Mouse (Mus musculus) megakaryocyte, adult 5-6 weeks (primary cell): ENCODE results near the gene Gm45021. TPM values are rescaled to one million over a fixed set of nuclear protein-coding genes. Genes with fewer than 3 reads are reported as not detected.
A peak's percentile ranks its signal among the peaks of the same experiment; 100 is the strongest.

ENCODE experiments used
- ATAC-seq: 2 replicates; pipeline ENCODE4 v1.8.0; 2016; ENCODE audit warnings: mild to moderate bottlenecking, inconsistent platforms; ENCODE audit not compliant: poor library complexity, severe bottlenecking
- total RNA-seq, 2 experiments: library from RNA; stranded (forward) in 1 of 2; stranded (reverse) in 1 of 2; fragments of 153-499, 151-499 nt in 1 of 2; fragments of 221-1000, 200-1000 nt in 1 of 2; gene quantifications; 2 replicates each; pipeline versions ENCODE4 v1.2.3 to v1.2.4; 2015 to 2017

Gene Gm45021
- total RNA-seq, 2 experiments from 2014 or later, result not detected

DNA sequence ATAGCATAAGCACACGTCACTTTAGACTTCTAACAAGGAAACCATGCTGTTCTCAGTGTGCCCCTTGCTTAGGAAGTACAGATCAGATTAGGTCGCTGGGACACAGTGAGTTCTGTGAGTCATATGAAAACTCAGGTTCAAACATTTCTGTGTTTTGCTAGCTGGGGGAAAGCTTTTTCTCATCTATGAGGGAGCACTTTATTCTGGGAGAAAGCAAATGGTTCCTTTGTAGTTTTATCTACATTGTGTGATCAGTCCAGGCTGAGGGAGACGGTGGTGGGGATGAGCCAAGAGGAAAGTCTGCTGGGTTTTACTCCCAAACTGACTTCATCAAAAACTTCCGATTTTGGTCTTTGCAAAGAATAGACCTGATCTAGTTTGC lies 56.9 kb downstream of the Gm45021 start:
- ATAC-seq, result no peak

DNA sequence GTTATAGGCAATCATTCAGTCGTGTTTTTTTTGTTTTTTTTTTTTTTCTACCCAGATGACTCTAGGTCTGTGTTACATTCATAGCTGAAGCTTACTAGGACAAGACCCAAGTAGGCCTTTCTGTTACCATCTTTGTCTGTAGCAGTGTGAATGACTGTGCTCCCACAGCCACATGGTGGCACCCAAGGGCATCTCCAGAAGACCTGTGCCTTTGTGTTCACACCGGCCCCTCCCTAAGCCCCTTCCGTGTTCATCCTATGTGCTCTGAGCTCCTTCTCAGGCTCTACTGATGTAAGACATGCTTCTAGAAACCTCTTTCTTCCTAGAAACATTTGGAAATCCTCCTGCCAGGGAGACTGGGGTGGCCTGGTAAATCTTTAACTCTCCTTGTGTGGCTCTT lies 57.6 kb downstream of the Gm45021 start, which contains the start of gene Gimap8:
TSS of gene Gimap8 (plus strand) at position 240 of the 400 bp plus-strand sequence.
- peak; percentile 74 for ATAC-seq

DNA sequence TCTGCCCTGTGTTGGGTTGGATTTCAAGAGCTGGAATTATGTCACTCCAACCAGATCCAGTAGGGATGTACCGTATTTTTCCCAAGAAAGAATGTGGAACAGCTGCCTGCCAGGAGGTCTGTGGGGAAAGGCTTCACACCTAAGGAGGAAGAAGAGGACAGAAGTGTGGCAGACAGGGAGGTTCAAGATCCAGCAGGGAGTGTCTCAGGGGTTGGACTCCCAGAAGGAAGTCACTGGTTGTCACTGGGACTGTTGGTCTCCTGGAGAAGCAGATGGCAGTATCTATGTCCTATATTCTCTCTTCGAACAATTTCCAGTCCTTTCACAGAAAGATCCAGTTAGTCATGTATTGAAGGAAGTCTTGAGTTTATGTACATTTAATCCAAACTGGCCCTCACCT lies 58.2 kb downstream of the Gm45021 start:
- no peak for ATAC-seq

DNA sequence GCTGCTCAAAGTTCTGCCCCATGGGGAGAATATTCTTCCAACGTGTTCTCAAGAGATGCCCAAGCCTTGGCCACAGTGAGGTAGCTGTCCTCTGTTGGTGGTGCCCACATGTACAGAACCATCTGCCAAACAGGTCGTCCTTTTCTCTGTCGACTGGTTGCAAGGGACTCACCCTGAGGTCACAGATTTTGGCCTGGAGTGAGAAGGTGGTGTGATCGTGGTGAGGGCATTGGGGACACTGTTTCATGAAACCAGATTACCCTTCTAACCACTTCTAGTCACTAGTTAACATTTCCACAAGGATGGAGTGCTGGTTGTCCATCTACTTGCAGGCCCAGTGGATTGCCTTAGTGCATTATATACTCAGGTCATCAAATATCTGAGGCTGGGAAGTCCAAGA lies 59.4 kb downstream of the Gm45021 start:
- no peak for ATAC-seq

DNA sequence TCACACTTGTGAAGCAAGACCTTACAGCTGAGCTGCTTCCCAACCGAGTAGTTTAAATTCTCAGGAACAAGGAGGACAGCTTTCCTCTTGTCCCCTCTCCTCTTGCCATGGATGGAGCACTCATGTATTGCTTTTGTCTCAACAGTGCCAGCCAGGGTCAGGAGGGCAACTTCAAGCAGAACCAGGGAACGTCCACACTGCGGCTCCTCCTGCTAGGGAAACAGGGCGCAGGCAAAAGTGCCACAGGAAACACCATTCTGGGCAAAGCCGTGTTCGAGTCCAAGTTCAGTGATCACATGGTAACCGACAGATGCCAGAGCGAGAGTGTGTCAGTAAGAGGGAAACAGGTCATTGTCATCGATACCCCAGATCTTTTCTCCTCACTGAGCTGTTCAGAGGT lies 60.6 kb downstream of the Gm45021 start:
- ATAC-seq, result no peak

DNA sequence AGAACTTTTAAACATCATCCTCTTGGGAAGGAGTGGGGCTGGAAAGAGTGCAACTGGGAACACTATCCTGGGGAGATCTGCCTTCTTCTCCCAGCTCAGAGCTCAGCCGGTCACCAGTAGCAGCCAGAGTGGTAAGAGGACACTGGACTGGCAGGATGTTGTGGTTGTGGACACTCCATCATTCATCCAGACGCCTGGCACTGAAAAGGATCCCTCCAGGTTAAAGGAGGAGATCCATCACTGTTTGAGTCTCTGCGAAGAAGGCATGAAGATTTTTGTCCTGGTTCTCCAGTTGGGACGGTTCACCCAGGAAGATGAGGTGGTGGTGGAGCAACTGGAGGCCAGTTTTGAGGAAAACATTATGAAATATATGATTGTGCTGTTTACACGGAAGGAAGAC lies 69.3 kb downstream of the Gm45021 start:
- no peak for ATAC-seq

Other genes with a start within 250 kb of the Gm45021 start
- 0.67 and 1.1 TPM in 2 replicates for gene Krba1, start 194.0 kb upstream of the Gm45021 start, total RNA-seq (2015)
- gene Krba1, start 194.0 kb upstream of the Gm45021 start, total RNA-seq (2017), result 1.2 and 1.9 TPM in 2 replicates
- 23.7 and 28.7 TPM in 2 replicates for gene Zfp467, start 143.8 kb upstream of the Gm45021 start, total RNA-seq (2015)
- gene Zfp467, start 143.8 kb upstream of the Gm45021 start, total RNA-seq (2017), result 7.4 and 9.0 TPM in 2 replicates
- gene Sspo, start 141.4 kb upstream of the Gm45021 start, total RNA-seq (2015), result 0.02 TPM in 1 of 2 replicates, not detected in the other
- not detected in 2 replicates for gene Sspo, start 141.4 kb upstream of the Gm45021 start, total RNA-seq (2017)
- gene Atp6v0e2, start 52.0 kb upstream of the Gm45021 start, total RNA-seq (2015), result not detected in 2 replicates
- gene Atp6v0e2, start 52.0 kb upstream of the Gm45021 start, total RNA-seq (2017), result 0.48 TPM in 1 of 2 replicates, not detected in the other
- gene Lrrc61, start 34.8 kb upstream of the Gm45021 start, total RNA-seq (2015), result 13.4 and 14.3 TPM in 2 replicates
- 9.7 and 11.3 TPM in 2 replicates for gene Lrrc61, start 34.8 kb upstream of the Gm45021 start, total RNA-seq (2017)
- 0.74 TPM in 1 of 2 replicates, not detected in the other for gene Rarres2, start 16.8 kb upstream of the Gm45021 start, total RNA-seq (2015)
- 0.15 and 0.94 TPM in 2 replicates for gene Rarres2, start 16.8 kb upstream of the Gm45021 start, total RNA-seq (2017)
- 1.8 and 2.7 TPM in 2 replicates for gene Repin1, start 4.3 kb downstream of the Gm45021 start, total RNA-seq (2015)
- 4.0 and 4.3 TPM in 2 replicates for gene Repin1, start 4.3 kb downstream of the Gm45021 start, total RNA-seq (2017)
- gene Gm44965, start 4.3 kb downstream of the Gm45021 start, total RNA-seq (2015), result not detected in 2 replicates
- not detected in 2 replicates for gene Gm44965, start 4.3 kb downstream of the Gm45021 start, total RNA-seq (2017)
- 0.45 and 0.82 TPM in 2 replicates for gene Zfp775, start 12.5 kb downstream of the Gm45021 start, total RNA-seq (2015)
- 1.8 and 6.3 TPM in 2 replicates for gene Zfp775, start 12.5 kb downstream of the Gm45021 start, total RNA-seq (2017)
- not detected in 2 replicates for gene AI854703, start 37.2 kb downstream of the Gm45021 start, total RNA-seq (2015)
- gene AI854703, start 37.2 kb downstream of the Gm45021 start, total RNA-seq (2017), result not detected in 2 replicates
- 2.8 and 2.9 TPM in 2 replicates for gene Gimap8, start 57.6 kb downstream of the Gm45021 start, total RNA-seq (2015)
- 4.9 and 8.0 TPM in 2 replicates for gene Gimap8, start 57.6 kb downstream of the Gm45021 start, total RNA-seq (2017)
- gene Gimap9, start 86.5 kb downstream of the Gm45021 start, total RNA-seq (2015), result 5.0 and 11.2 TPM in 2 replicates
- 8.9 and 10.4 TPM in 2 replicates for gene Gimap9, start 86.5 kb downstream of the Gm45021 start, total RNA-seq (2017)
- gene Gimap4, start 94.9 kb downstream of the Gm45021 start, total RNA-seq (2015), result 24.2 and 24.8 TPM in 2 replicates
- gene Gimap4, start 94.9 kb downstream of the Gm45021 start, total RNA-seq (2017), result 46.0 and 76.0 TPM in 2 replicates
- gene Gimap6, start 118.6 kb downstream of the Gm45021 start, total RNA-seq (2015), result 6.2 and 10.6 TPM in 2 replicates
- 15.7 and 23.1 TPM in 2 replicates for gene Gimap6, start 118.6 kb downstream of the Gm45021 start, total RNA-seq (2017)
- gene Gm28053, start 129.0 kb downstream of the Gm45021 start, total RNA-seq (2015), result 0.68 TPM in 1 of 2 replicates, not detected in the other
- gene Gm28053, start 129.0 kb downstream of the Gm45021 start, total RNA-seq (2017), result 7.3 and 16.2 TPM in 2 replicates
- gene Gimap7, start 129.0 kb downstream of the Gm45021 start, total RNA-seq (2015), result 1.5 and 3.5 TPM in 2 replicates
- 3.9 TPM in 2 replicates for gene Gimap7, start 129.0 kb downstream of the Gm45021 start, total RNA-seq (2017)
- 5.0 and 5.8 TPM in 2 replicates for gene Gimap1, start 149.4 kb downstream of the Gm45021 start, total RNA-seq (2015)
- gene Gimap1, start 149.4 kb downstream of the Gm45021 start, total RNA-seq (2017), result 5.3 and 14.2 TPM in 2 replicates
- 4.7 and 5.7 TPM in 2 replicates for gene Gimap5, start 156.6 kb downstream of the Gm45021 start, total RNA-seq (2015)
- gene Gimap5, start 156.6 kb downstream of the Gm45021 start, total RNA-seq (2017), result 4.5 and 11.2 TPM in 2 replicates
- 5.3 and 9.4 TPM in 2 replicates for gene Gimap3, start 181.2 kb downstream of the Gm45021 start, total RNA-seq (2015)
- gene Gimap3, start 181.2 kb downstream of the Gm45021 start, total RNA-seq (2017), result 7.8 and 9.9 TPM in 2 replicates